Mouse (Mus musculus) heart, adult 2 months (tissue): ENCODE measurements around the gene Poldip3.

Source experiments
- CTCF ChIP-seq: fragments of 200-600 bp; IDR thresholded peaks from 2 replicates; pipeline ENCODE4 v1.8.1; 2022; ENCODE audit warnings: antibody characterized with exemption, mild to moderate bottlenecking, moderate library complexity
- EP300 ChIP-seq: fragments of 200-500 bp; IDR thresholded peaks from 2 replicates; pipeline ENCODE4 v1.6.1; 2011; ENCODE audit warnings: low read depth, low read length, control low read depth; ENCODE audit not compliant: insufficient read depth
- POLR2A ChIP-seq: fragments of 200-500 bp; IDR thresholded peaks from 2 replicates; pipeline ENCODE4 v1.6.1; 2011; ENCODE audit warnings: mild to moderate bottlenecking, low read depth, low read length, control low read depth; ENCODE audit not compliant: insufficient read depth

DNA sequence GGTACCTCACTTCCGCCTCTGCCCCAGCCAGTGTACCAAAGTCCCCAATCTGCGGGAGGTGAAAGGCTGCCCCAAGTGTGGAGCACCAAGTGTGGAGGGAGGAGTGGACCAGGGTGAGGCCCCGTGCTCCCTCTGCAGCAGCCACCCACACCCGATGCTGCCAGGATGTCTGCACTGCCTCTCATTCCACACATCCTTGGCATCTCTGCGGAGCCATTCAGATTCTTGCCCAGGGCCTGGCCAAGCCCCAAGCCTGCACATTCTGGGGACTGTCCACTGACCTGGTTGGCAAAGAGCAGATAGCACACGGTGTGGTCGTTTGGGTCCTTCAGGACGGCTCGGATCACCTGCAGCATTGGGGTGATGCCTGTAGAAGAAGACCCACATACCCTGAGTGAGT lies 10.6 kb upstream of the Poldip3 start:
- TF ChIP-seq CTCF (no peak), POLR2A (no peak), EP300 (no peak)
